Mouse (Mus musculus): ENCODE results near the gene Rngtt. TPM values are rescaled to one million over a fixed set of nuclear protein-coding genes. Genes with fewer than 3 reads are reported as not detected.

The Rngtt gene
- polyA plus RNA-seq, 1 experiment from 2014 or later: 14.3 TPM

GRCm38 (mm10) chr4:33544755-33545576 lies 234.9 kb downstream of the Rngtt start:
- TF ChIP-seq CTCF (IDR thresholded peaks at IDR 0.05; ENCODE audit: low read depth): no peak

GRCm38 (mm10) chr4:33545577-33545879 lies 235.4 kb downstream of the Rngtt start:
- Histone ChIP-seq H3K9me3 (replicated peaks; ENCODE audit: low read length) (no peaks in the 10 kb centered on the region), H3K27ac (no peak overlapping the region), H3K4me3 (replicated peaks; ENCODE audit: low read depth, low read length) (no peak overlapping the region), H3K4me1 (replicated peaks; ENCODE audit: insufficient read depth, low read length) (no peaks in the 10 kb centered on the region), H3K27me3 (ENCODE audit: insufficient read depth, low read length) (no peaks in the 10 kb centered on the region), H3K4me2 (ENCODE audit: low read length) (0 out of 2 replicates have a peak overlapping the region, but pooled peaks have one; percentile 7), H3K36me3 (ENCODE audit: insufficient read depth, low read length) (no peaks in the 10 kb centered on the region), H3K9ac (ENCODE audit: low read depth, low read length) (no peak overlapping the region)
- no peak for TF ChIP-seq CTCF (IDR thresholded peaks at IDR 0.05; ENCODE audit: low read depth)
- ATAC-seq (replicated peaks; ENCODE audit: low FRiP score, low read depth) (peak; percentile 69), DNase-seq (ENCODE audit: low spot score) (peak; percentile 86)
- 23% methylated on average over 6 of the region's 6 CpGs for WGBS

More at GRCm38 (mm10) chr4:33544755-33545576, 234.9 kb downstream of the Rngtt start:
- ATAC-seq (replicated peaks; ENCODE audit: low FRiP score, low read depth): no peak
- Histone ChIP-seq H3K4me2 (ENCODE audit: low read length) (0 out of 2 replicates have a peak overlapping the region, but pooled peaks have one; percentile 7), H3K4me3 (replicated peaks; ENCODE audit: low read depth, low read length) (no peak overlapping the region), H3K9ac (ENCODE audit: low read depth, low read length) (no peak overlapping the region), H3K9me3 (replicated peaks; ENCODE audit: low read length) (no peaks in the 10 kb centered on the region), H3K27me3 (ENCODE audit: insufficient read depth, low read length) (no peaks in the 10 kb centered on the region), H3K36me3 (ENCODE audit: insufficient read depth, low read length) (no peaks in the 10 kb centered on the region), H3K4me1 (replicated peaks; ENCODE audit: insufficient read depth, low read length) (no peaks in the 10 kb centered on the region), H3K27ac (no peak overlapping the region; the same call in 1 of the 2 replicates)
- 58% methylated on average over 13 of the region's 13 CpGs for WGBS
- no peak for DNase-seq (ENCODE audit: low spot score)

- Histone ChIP-seq H3K4me1 (replicated peaks; ENCODE audit: insufficient read depth, low read length) (no peaks in the 10 kb centered on the region), H3K27me3 (ENCODE audit: insufficient read depth, low read length) (no peaks in the 10 kb centered on the region), H3K4me3 (replicated peaks; ENCODE audit: low read depth, low read length) (no peak overlapping the region), H3K9ac (ENCODE audit: low read depth, low read length) (no peak overlapping the region), H3K9me3 (replicated peaks; ENCODE audit: low read length) (no peaks in the 10 kb centered on the region), H3K27ac (no peak overlapping the region), H3K4me2 (ENCODE audit: low read length) (no peak overlapping the region), H3K36me3 (ENCODE audit: insufficient read depth, low read length) (no peaks in the 10 kb centered on the region)
- DNase-seq (ENCODE audit: low spot score) (no peak), ATAC-seq (replicated peaks; ENCODE audit: low FRiP score, low read depth) (no peak)
- no peak for TF ChIP-seq CTCF (IDR thresholded peaks at IDR 0.05; ENCODE audit: low read depth)
- 89% methylated on average over 11 of the region's 11 CpGs for WGBS
Observed at GRCm38 (mm10) chr4:33546278-33546677, 236.2 kb downstream of the Rngtt start.

GRCm38 (mm10) chr4:33547315-33547929 lies 237.3 kb downstream of the Rngtt start:
- no peak for DNase-seq (ENCODE audit: low spot score)
- no peak for TF ChIP-seq CTCF (IDR thresholded peaks at IDR 0.05; ENCODE audit: low read depth)
- Histone ChIP-seq H3K36me3 (ENCODE audit: insufficient read depth, low read length) (no peaks in the 10 kb centered on the region), H3K9ac (ENCODE audit: low read depth, low read length) (no peak overlapping the region), H3K4me3 (replicated peaks; ENCODE audit: low read depth, low read length) (no peak overlapping the region), H3K4me2 (ENCODE audit: low read length) (no peak overlapping the region), H3K27me3 (ENCODE audit: insufficient read depth, low read length) (no peaks in the 10 kb centered on the region), H3K9me3 (replicated peaks; ENCODE audit: low read length) (no peaks in the 10 kb centered on the region), H3K27ac (no peak overlapping the region), H3K4me1 (replicated peaks; ENCODE audit: insufficient read depth, low read length) (no peaks in the 10 kb centered on the region)
- no peak for ATAC-seq (replicated peaks; ENCODE audit: low FRiP score, low read depth)
- 82% methylated on average over 8 of the region's 8 CpGs for WGBS

GRCm38 (mm10) chr4:33549606-33550005 lies 239.5 kb downstream of the Rngtt start:
- Histone ChIP-seq H3K27ac (no peak overlapping the region), H3K4me2 (ENCODE audit: low read length) (no peak overlapping the region), H3K9ac (ENCODE audit: low read depth, low read length) (no peak overlapping the region), H3K27me3 (ENCODE audit: insufficient read depth, low read length) (no peaks in the 10 kb centered on the region), H3K4me1 (replicated peaks; ENCODE audit: insufficient read depth, low read length) (0 out of 2 replicates have a peak, but pooled peaks cover 2% of the 10 kb centered on the region), H3K36me3 (ENCODE audit: insufficient read depth, low read length) (no peaks in the 10 kb centered on the region), H3K4me3 (replicated peaks; ENCODE audit: low read depth, low read length) (no peak overlapping the region), H3K9me3 (replicated peaks; ENCODE audit: low read length) (no peaks in the 10 kb centered on the region)
- DNase-seq (ENCODE audit: low spot score) (no peak), ATAC-seq (replicated peaks; ENCODE audit: low FRiP score, low read depth) (no peak)
- TF ChIP-seq CTCF (IDR thresholded peaks at IDR 0.05; ENCODE audit: low read depth): no peak
- WGBS: 47% methylated on average over 5 of the region's 5 CpGs

Small RNA genes within 50 kb of the gene (microRNA-seq; reads per million reads assigned to microRNA genes)
- gene Mir8118: not detected

Other genes starting within 250 kb of the Rngtt start
- 0.20 TPM in 1 of 2 replicates, not detected in the other for gene Gabrr2, start 247.3 kb upstream of the Rngtt start, polyA plus RNA-seq (2015; fragmentation: Nextera tagmentation; extraction: Ambion mirVana)
- gene Gabrr1, start 177.8 kb upstream of the Rngtt start, polyA plus RNA-seq (2015; fragmentation: Nextera tagmentation; extraction: Ambion mirVana): not detected in 2 replicates
- gene Pm20d2, start 120.6 kb upstream of the Rngtt start, polyA plus RNA-seq (2015; fragmentation: Nextera tagmentation; extraction: Ambion mirVana): 0.77 and 0.87 TPM in 2 replicates
- gene Srsf12, start 101.3 kb upstream of the Rngtt start, polyA plus RNA-seq (2015; fragmentation: Nextera tagmentation; extraction: Ambion mirVana): 2.6 TPM in 2 replicates
- 123 and 137 TPM in 2 replicates for gene Pnrc1, start 20.1 kb upstream of the Rngtt start, polyA plus RNA-seq (2015; fragmentation: Nextera tagmentation; extraction: Ambion mirVana)

Measured in kidney, postnatal 0 days (tissue).